Mouse (Mus musculus) spleen, adult 2 months (tissue): ENCODE measurements around the gene Gm21964.
A peak's percentile ranks its signal among the peaks of the same experiment; 100 is the strongest.

Source experiments
- CTCF ChIP-seq: fragments of 200-500 bp; IDR thresholded peaks from 2 replicates; pipeline ENCODE4 v1.5.1; 2011; ENCODE audit warnings: mild to moderate bottlenecking, inconsistent platforms; ENCODE audit not compliant: insufficient read depth, insufficient read length, insufficient replicate concordance; ENCODE audit errors: extremely low read depth
- POLR2A ChIP-seq: fragments of 200-500 bp; IDR thresholded peaks from 2 replicates; pipeline ENCODE4 v1.6.1; 2011; ENCODE audit warnings: low read depth, low read length, inconsistent platforms

GRCm38 (mm10) chr8:110145538-110145937, 44.5 kb downstream of the Gm21964 start:
- TF ChIP-seq CTCF, result peak; percentile 77; the same call in 1 of the 2 replicates
- TF ChIP-seq POLR2A, result no peak
